Mouse (Mus musculus) myocyte (in vitro differentiated cells): ENCODE measurements around the gene Eif4enif1. TPM values are rescaled to one million over a fixed set of nuclear protein-coding genes. Genes with fewer than 3 reads are reported as not detected.

ENCODE experiments used
- H3K27me3 ChIP-seq: one replicate; pipeline ENCODE4 v1.6.1; 2011; ENCODE audit not compliant: control insufficient read depth, insufficient read depth, insufficient read length
- H3K36me3 ChIP-seq: one replicate; pipeline ENCODE4 v1.6.1; 2011; ENCODE audit not compliant: control insufficient read depth, insufficient read depth
- H3K4me2 ChIP-seq: one replicate; pipeline ENCODE4 v1.6.1; 2011; ENCODE audit warnings: low read depth, control low read depth
- H3K4me3 ChIP-seq: one replicate; pipeline ENCODE4 v1.5.1; 2011; ENCODE audit warnings: mild to moderate bottlenecking, control low read depth, moderate library complexity
- H3K79me2 ChIP-seq: one replicate; pipeline ENCODE4 v1.6.1; 2011; ENCODE audit not compliant: control insufficient read depth, insufficient read depth
- H3ac ChIP-seq: one replicate; pipeline ENCODE4 v1.6.1; 2011; ENCODE audit not compliant: control insufficient read depth, insufficient read length
- CEBPB ChIP-seq: IDR thresholded peaks from 2 replicates; pipeline ENCODE4 v1.6.1; 2011; ENCODE audit warnings: mild to moderate bottlenecking, moderate library complexity; ENCODE audit not compliant: poor library complexity, insufficient read depth, severe bottlenecking
- E2F4 ChIP-seq: IDR thresholded peaks from one replicate; pipeline ENCODE4 v1.6.1; 2011; ENCODE audit warnings: mild to moderate bottlenecking, control low read depth, moderate library complexity; ENCODE audit not compliant: insufficient read depth
- MAX ChIP-seq: IDR thresholded peaks from one replicate; pipeline ENCODE4 v1.6.1; 2011; ENCODE audit warnings: low read depth, mild to moderate bottlenecking, control low read depth
- MYOD1 ChIP-seq, 3 experiments: IDR thresholded peaks; one replicate each; pipeline ENCODE4 v1.6.1; 2011; ENCODE audit warnings: control low read depth in 2 of 3, low read depth in 2 of 3, mild to moderate bottlenecking in 2 of 3, moderate library complexity in 1 of 3; ENCODE audit not compliant: insufficient read length in 2 of 3, control insufficient read depth in 1 of 3
- MYOG ChIP-seq, 3 experiments: IDR thresholded peaks; one replicate each; pipeline ENCODE4 v1.6.1; 2011; ENCODE audit warnings: control low read depth in 2 of 3, low read depth in 2 of 3, mild to moderate bottlenecking in 2 of 3; ENCODE audit not compliant: insufficient read length in 2 of 3, control insufficient read depth in 1 of 3, insufficient read depth in 1 of 3
- POLR2A ChIP-seq: IDR thresholded peaks from one replicate; pipeline ENCODE4 v1.6.1; 2011; ENCODE audit warnings: low read depth, mild to moderate bottlenecking, control low read depth, moderate library complexity; ENCODE audit not compliant: insufficient read length
- POLR2AphosphoS2 ChIP-seq: IDR thresholded peaks from one replicate; pipeline ENCODE4 v1.6.1; 2011; ENCODE audit warnings: low read depth, control low read depth; ENCODE audit not compliant: insufficient read length
- REST ChIP-seq: IDR thresholded peaks from one replicate; pipeline ENCODE4 v1.6.1; 2011; ENCODE audit warnings: mild to moderate bottlenecking, control low read depth, moderate library complexity; ENCODE audit not compliant: insufficient read depth, insufficient read length
- SRF ChIP-seq: IDR thresholded peaks from one replicate; pipeline ENCODE4 v1.6.1; 2011; ENCODE audit warnings: low read depth; ENCODE audit not compliant: control insufficient read depth, insufficient read length
- TCF12 ChIP-seq: IDR thresholded peaks from one replicate; pipeline ENCODE4 v1.6.1; 2011; ENCODE audit warnings: mild to moderate bottlenecking, control low read depth; ENCODE audit not compliant: poor library complexity, insufficient read depth, severe bottlenecking
- TCF3 ChIP-seq: IDR thresholded peaks from one replicate; pipeline ENCODE4 v1.6.1; 2011; ENCODE audit warnings: low read depth, control low read depth; ENCODE audit not compliant: insufficient read length
- USF1 ChIP-seq: IDR thresholded peaks from one replicate; pipeline ENCODE4 v1.6.1; 2011; ENCODE audit warnings: low read depth, mild to moderate bottlenecking, control low read depth, moderate library complexity
- polyA plus RNA-seq: library from polyadenylated mRNA; unstranded; fragments of >200 nt; fragmentation: generic; extraction: Trizol; gene quantifications from one replicate; pipeline ENCODE4 v1.2.1, GENCODE M21; 2012; ENCODE audit warnings: missing spikeins

Eif4enif1 gene
- polyA plus RNA-seq, 1 experiment = 24.1 TPM

DNA sequence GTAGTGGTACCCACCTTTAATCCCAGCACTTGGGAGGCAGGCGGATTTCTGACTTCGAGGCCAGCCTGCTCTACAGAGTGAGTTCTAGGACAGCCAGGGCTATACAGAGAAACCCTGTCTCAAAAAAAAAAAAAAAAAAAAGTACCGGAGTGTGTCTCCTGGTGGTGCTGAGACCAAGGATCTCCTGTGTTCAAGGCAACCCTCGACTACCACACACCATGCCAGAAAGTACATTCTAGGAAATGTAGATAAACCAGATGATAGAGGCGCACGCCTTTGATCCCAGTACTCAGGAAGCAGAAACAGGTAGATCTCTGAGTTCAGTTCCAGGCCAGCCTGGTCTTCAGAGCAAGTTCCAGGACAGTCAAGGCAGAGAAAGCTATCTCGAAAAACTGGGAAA, 64.9 kb downstream of the Eif4enif1 start:
- Histone ChIP-seq H3K36me3 (peaks cover 12% of the 10 kb centered on the region), H3K27me3 (no peaks in the 10 kb centered on the region), H3K4me3 (peak overlapping the region; percentile 97), H3K79me2 (peaks cover 39% of the 10 kb centered on the region), H3K4me2 (peak overlapping the region; percentile 80), H3ac (no peak overlapping the region)
- TF ChIP-seq MAX (no peak), MYOG (IDR thresholded peaks at IDR 0.05; ENCODE audit: control insufficient read depth in 1 of 3, insufficient read depth in 1 of 3, insufficient read length in 2 of 3, low read depth in 2 of 3) (no peak), USF1 (no peak), POLR2A (no peak), TCF3 (no peak), REST (no peak), E2F4 (no peak), MYOD1 (IDR thresholded peaks at IDR 0.05; ENCODE audit: control insufficient read depth in 1 of 3, insufficient read length in 2 of 3, low read depth in 2 of 3) (no peak), TCF12 (no peak), CEBPB (no peak), SRF (no peak), POLR2AphosphoS2 (no peak)

DNA sequence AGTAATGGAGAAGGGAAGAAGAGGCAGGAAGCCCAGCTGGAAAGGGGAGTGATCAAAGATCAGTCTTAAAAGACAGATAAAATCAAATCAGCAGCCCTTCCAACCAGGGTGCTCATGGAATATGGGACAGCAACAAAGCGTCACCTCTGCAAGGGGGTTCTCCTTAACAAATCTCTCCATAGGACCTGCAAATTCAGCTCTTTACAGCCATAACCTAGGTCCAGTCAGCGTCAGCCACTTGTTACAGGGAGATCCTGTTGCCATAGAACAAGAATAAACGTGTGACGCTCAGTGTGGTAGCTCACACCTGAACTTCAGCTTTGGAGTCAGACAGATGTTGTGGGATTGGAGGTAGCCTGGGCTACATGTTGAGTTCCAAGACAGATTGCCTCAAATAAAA, 67.0 kb downstream of the Eif4enif1 start:
- Histone ChIP-seq H3ac (no peak overlapping the region), H3K79me2 (peaks cover 19% of the 10 kb centered on the region), H3K4me3 (no peak overlapping the region), H3K36me3 (no peaks in the 10 kb centered on the region), H3K27me3 (no peaks in the 10 kb centered on the region), H3K4me2 (no peak overlapping the region)
- TF ChIP-seq TCF12 (no peak), CEBPB (no peak), MYOD1 (IDR thresholded peaks at IDR 0.05; ENCODE audit: control insufficient read depth in 1 of 3, insufficient read length in 2 of 3, low read depth in 2 of 3) (no peak), POLR2A (no peak), POLR2AphosphoS2 (no peak), MAX (no peak), TCF3 (no peak), SRF (no peak), USF1 (no peak), REST (no peak)

DNA sequence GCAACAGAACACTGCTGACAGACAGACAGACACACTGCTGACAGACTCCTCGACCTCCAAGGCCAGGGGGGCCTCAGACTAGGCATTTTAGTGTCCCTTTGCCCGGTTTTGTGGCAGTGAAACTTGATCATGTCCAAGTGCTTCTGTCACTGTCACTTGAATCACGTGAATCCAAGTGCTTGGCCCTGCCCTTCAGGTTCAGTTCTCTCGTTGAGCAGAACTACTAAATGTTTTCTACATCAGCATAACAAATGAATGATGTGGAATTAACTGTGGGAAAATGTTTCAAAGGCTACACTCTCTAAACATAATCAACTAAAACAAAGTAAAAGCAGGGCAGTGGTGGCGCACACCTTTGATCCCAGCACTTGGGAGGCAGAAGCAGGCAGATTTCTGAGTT, 76.2 kb downstream of the Eif4enif1 start:
- TF ChIP-seq POLR2A = no peak
- TF ChIP-seq CEBPB = no peak
- no peak for TF ChIP-seq SRF
- no peak for TF ChIP-seq E2F4
- TF ChIP-seq MAX = no peak
- H3K4me2 ChIP-seq = no peak overlapping the region
- H3K36me3 ChIP-seq = no peaks in the 10 kb centered on the region
- no peak overlapping the region for H3K4me3 ChIP-seq
- no peaks in the 10 kb centered on the region for H3K79me2 ChIP-seq
- no peaks in the 10 kb centered on the region for H3K27me3 ChIP-seq
- no peak overlapping the region for H3ac ChIP-seq

DNA sequence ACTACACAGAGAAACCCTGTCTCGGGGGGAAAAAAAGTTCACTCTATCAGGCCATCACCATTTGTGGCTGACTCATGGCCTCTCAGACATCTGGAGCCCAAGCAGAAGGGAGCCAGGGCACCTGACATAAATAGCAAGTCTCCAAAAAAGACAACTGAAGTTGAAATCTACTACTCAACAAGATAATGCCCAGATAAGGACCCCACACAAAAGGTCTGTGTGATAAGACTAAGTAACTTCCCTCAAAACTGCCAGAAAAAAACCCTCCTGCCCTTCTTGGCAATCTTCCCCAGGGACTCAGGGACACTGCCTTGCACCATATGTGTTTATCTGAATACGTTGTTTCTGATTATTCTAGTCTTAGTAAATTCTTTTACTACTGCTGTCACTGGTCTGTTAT, 77.5 kb downstream of the Eif4enif1 start:
- H3K36me3 ChIP-seq = no peaks in the 10 kb centered on the region
- H3ac ChIP-seq = no peak overlapping the region
- no peak for TF ChIP-seq CEBPB
- no peak overlapping the region for H3K4me3 ChIP-seq
- H3K79me2 ChIP-seq = no peaks in the 10 kb centered on the region
- no peak overlapping the region for H3K4me2 ChIP-seq
- no peaks in the 10 kb centered on the region for H3K27me3 ChIP-seq

DNA sequence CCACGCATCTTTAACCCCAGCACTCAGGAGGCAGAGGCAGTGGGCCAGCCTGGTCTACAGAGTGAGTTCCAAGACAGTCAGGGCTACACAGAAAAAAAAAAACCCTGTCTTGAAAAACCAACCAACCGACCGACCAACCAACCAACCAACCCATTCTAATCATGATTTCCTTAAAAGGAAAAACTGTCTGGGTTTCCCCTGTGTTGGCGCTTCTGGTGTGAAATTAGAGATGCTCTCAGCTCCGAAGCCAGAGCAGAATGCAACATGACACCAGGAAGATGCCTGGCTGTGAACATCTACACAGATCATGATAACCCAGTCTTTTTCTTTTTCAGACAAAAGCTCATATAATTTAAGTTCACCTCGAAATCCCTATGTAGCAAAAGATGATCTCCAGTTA, 80.7 kb downstream of the Eif4enif1 start:
- no peak overlapping the region for H3ac ChIP-seq
- no peaks in the 10 kb centered on the region for H3K79me2 ChIP-seq
- no peaks in the 10 kb centered on the region for H3K27me3 ChIP-seq
- no peaks in the 10 kb centered on the region for H3K36me3 ChIP-seq
- TF ChIP-seq TCF12 (no peak), SRF (peak; percentile 82), REST (no peak), POLR2AphosphoS2 (no peak), MAX (no peak), CEBPB (no peak)
- no peak overlapping the region for H3K4me2 ChIP-seq
- no peak overlapping the region for H3K4me3 ChIP-seq

DNA sequence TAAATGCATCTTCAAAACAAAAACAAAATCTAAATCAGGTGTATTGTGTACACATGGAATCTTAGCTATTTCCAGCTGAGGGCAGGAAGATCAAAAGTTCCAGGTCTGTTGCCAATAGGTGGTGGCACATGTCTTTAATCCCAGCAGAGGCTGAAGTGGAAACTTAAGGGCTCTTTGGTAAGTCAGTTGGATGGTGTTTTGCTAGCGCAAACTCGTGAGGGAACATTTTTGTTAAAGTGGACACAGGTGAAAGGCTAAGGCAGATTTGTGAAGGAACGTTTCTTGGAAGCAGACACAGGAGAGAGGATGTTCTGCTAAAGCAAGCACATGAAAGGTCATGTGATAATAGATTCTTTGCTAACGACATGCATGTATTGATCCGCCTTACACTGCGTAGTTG, 81.5 kb downstream of the Eif4enif1 start:
- H3K4me2 ChIP-seq = no peak overlapping the region
- no peaks in the 10 kb centered on the region for H3K27me3 ChIP-seq
- H3K79me2 ChIP-seq = no peaks in the 10 kb centered on the region
- H3K36me3 ChIP-seq = no peaks in the 10 kb centered on the region
- no peak overlapping the region for H3K4me3 ChIP-seq
- no peak overlapping the region for H3ac ChIP-seq
- no peak for TF ChIP-seq MAX
- TF ChIP-seq SRF = no peak
